Mouse (Mus musculus): ENCODE data around the gene Actr2. TPM values are rescaled to one million over a fixed set of nuclear protein-coding genes. Genes with fewer than 3 reads are reported as not detected.

The Actr2 gene
- polyA plus RNA-seq, 1 experiment from 2014 or later = 74.3 TPM

DNA sequence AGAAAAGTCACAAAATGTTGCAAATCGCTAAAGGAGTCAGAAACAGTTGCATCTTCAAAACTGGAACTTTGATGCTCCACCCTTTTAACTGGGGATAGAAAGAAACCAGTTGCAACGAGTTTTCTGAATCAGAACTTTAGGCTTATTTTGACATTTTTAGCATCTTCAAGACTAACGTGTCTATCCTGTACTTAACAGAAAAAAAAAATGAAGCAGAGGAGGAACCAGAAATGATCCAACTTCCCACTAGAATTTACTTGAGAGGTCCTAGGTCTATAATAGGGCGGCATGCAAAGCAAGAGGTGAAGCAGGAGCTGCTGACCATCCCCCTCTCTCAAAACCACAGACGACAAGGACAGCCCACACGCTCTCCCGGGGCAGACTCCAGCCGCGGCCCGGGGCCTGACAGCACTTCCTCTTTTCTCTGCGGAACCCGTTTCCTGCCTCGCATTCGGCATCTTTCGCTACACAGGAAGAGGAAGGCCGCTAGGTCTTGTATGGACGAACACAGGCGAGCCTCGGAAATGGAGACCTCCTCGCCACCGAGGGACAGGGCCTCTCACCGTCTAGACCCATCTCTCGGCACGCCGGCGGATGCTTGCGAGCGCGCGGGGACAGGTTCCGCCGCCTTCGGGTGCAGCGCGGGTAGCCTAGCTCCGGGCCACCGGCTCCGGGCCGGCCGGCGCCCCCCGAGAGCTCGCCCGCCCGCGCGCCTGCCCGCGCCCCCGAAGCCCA is 540 bp downstream of the Actr2 start:
- no peaks in the 10 kb centered on the region for H3K27me3 ChIP-seq (ENCODE audit: control insufficient read depth, insufficient read depth, low read length)
- no peaks in the 10 kb centered on the region for H3K36me3 ChIP-seq (replicated peaks; ENCODE audit: control insufficient read depth, insufficient read depth, low read depth, low read length)
- H3K27ac ChIP-seq (replicated peaks; ENCODE audit: low read depth, low read length) = peak overlapping the region; percentile 78
- 2% methylated on average over 40 of the region's 50 CpGs for WGBS
- H3K9ac ChIP-seq (replicated peaks; ENCODE audit: low read length) = peak overlapping the region; percentile 86
- DNase-seq (ENCODE audit: low spot score) (peak; percentile 83), ATAC-seq (replicated peaks; ENCODE audit: insufficient number of reproducible peaks, low FRiP score, low TSS enrichment, low read depth) (peak; percentile 75; the same call in 1 of the 2 replicates)
- peak overlapping the region; percentile 22 for H3K4me2 ChIP-seq (ENCODE audit: low read depth, low read length)
- H3K4me1 ChIP-seq (ENCODE audit: control insufficient read depth, insufficient read depth, low read length) = no peaks in the 10 kb centered on the region
- peak overlapping the region; percentile 74 for H3K4me3 ChIP-seq (ENCODE audit: low read depth, low read length)
- H3K9me3 ChIP-seq (replicated peaks; ENCODE audit: control insufficient read depth, low read length) = no peaks in the 10 kb centered on the region

GRCm38 (mm10) chr11:20108151-20108550 is 4.6 kb downstream of the Actr2 start:
- no peak overlapping the region for H3K4me3 ChIP-seq (ENCODE audit: low read depth, low read length)
- H3K9ac ChIP-seq (replicated peaks; ENCODE audit: low read length) = no peak overlapping the region
- WGBS = 95% methylated on average over 7 of the region's 7 CpGs
- H3K4me2 ChIP-seq (ENCODE audit: low read depth, low read length) = no peak overlapping the region
- H3K36me3 ChIP-seq (replicated peaks; ENCODE audit: control insufficient read depth, insufficient read depth, low read depth, low read length) = no peaks in the 10 kb centered on the region
- H3K9me3 ChIP-seq (replicated peaks; ENCODE audit: control insufficient read depth, low read length) = no peaks in the 10 kb centered on the region
- ATAC-seq (replicated peaks; ENCODE audit: insufficient number of reproducible peaks, low FRiP score, low TSS enrichment, low read depth) (no peak), DNase-seq (ENCODE audit: low spot score) (no peak)
- no peak overlapping the region for H3K27ac ChIP-seq (replicated peaks; ENCODE audit: low read depth, low read length)
- H3K27me3 ChIP-seq (ENCODE audit: control insufficient read depth, insufficient read depth, low read length) = no peaks in the 10 kb centered on the region
- no peaks in the 10 kb centered on the region for H3K4me1 ChIP-seq (ENCODE audit: control insufficient read depth, insufficient read depth, low read length)

- ATAC-seq (replicated peaks; ENCODE audit: insufficient number of reproducible peaks, low FRiP score, low TSS enrichment, low read depth) = no peak
- Histone ChIP-seq H3K9ac (replicated peaks; ENCODE audit: low read length) (no peak overlapping the region), H3K27ac (replicated peaks; ENCODE audit: low read depth, low read length) (no peak overlapping the region), H3K27me3 (ENCODE audit: control insufficient read depth, insufficient read depth, low read length) (no peaks in the 10 kb centered on the region), H3K4me2 (ENCODE audit: low read depth, low read length) (no peak overlapping the region), H3K4me3 (ENCODE audit: low read depth, low read length) (no peak overlapping the region), H3K4me1 (ENCODE audit: control insufficient read depth, insufficient read depth, low read length) (no peaks in the 10 kb centered on the region), H3K36me3 (replicated peaks; ENCODE audit: control insufficient read depth, insufficient read depth, low read depth, low read length) (no peaks in the 10 kb centered on the region), H3K9me3 (replicated peaks; ENCODE audit: control insufficient read depth, low read length) (no peaks in the 10 kb centered on the region)
- WGBS = 92% methylated on average over 4 of the region's 4 CpGs
- DNase-seq (ENCODE audit: low spot score) = no peak
Observed at GRCm38 (mm10) chr11:20107683-20108082, 5.0 kb downstream of the Actr2 start.

DNA sequence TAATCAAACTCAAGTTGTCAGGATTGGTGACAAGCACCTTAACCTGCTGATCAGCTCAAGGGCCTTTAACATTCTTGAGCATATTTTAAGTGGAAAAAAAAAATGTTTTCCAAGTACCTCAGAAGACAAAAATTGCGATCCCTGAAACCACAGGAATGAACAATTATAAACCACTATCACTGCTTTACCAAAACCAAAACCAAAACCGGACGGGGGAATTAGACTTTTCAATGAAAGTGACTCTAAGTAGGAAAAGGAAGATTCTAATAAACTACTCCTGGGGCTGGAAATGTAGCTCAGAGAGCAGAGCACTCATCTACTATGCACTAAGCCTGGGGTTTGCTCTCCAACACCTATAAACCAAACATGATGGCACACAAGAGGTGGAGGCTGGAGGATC is 5.8 kb downstream of the Actr2 start:
- 92% methylated on average over 3 of the region's 3 CpGs for WGBS
- no peak for ATAC-seq (replicated peaks; ENCODE audit: insufficient number of reproducible peaks, low FRiP score, low TSS enrichment, low read depth)

DNA sequence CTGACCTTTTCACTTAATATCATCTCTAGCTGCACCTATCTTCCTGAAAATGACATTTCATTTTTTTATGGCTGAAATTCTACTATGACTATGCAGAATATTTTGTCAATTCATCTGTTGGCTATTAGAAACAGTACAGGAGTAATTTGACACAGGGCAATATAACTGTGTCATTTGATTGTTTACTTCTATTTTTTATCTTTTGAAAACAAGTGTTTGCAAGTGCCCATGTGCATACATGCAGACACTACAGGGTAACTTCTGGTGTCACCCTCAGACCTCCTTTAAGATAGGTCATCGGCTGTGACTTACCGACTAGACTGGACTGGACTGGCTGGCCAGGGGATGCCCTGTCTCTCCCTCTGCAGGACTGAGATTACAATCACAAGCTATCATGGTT is 8.8 kb downstream of the Actr2 start:
- ATAC-seq (replicated peaks; ENCODE audit: insufficient number of reproducible peaks, low FRiP score, low TSS enrichment, low read depth) = no peak
- Histone ChIP-seq H3K9ac (replicated peaks; ENCODE audit: low read length) (no peak overlapping the region), H3K4me3 (ENCODE audit: low read depth, low read length) (no peak overlapping the region), H3K9me3 (replicated peaks; ENCODE audit: control insufficient read depth, low read length) (no peaks in the 10 kb centered on the region), H3K4me2 (ENCODE audit: low read depth, low read length) (no peak overlapping the region), H3K27me3 (ENCODE audit: control insufficient read depth, insufficient read depth, low read length) (no peaks in the 10 kb centered on the region), H3K36me3 (replicated peaks; ENCODE audit: control insufficient read depth, insufficient read depth, low read depth, low read length) (no peaks in the 10 kb centered on the region), H3K27ac (replicated peaks; ENCODE audit: low read depth, low read length) (no peak overlapping the region), H3K4me1 (ENCODE audit: control insufficient read depth, insufficient read depth, low read length) (no peaks in the 10 kb centered on the region)
- 91% methylated on average over 2 of the region's 2 CpGs for WGBS
- DNase-seq (ENCODE audit: low spot score) = no peak

More for the DNA sequence above, 5.8 kb downstream of the Actr2 start:
- no peaks in the 10 kb centered on the region for H3K27me3 ChIP-seq (ENCODE audit: control insufficient read depth, insufficient read depth, low read length)
- H3K9me3 ChIP-seq (replicated peaks; ENCODE audit: control insufficient read depth, low read length) = no peaks in the 10 kb centered on the region
- no peak for DNase-seq (ENCODE audit: low spot score)
- H3K36me3 ChIP-seq (replicated peaks; ENCODE audit: control insufficient read depth, insufficient read depth, low read depth, low read length) = no peaks in the 10 kb centered on the region
- H3K4me3 ChIP-seq (ENCODE audit: low read depth, low read length) = no peak overlapping the region
- H3K9ac ChIP-seq (replicated peaks; ENCODE audit: low read length) = no peak overlapping the region
- no peak overlapping the region for H3K4me2 ChIP-seq (ENCODE audit: low read depth, low read length)
- no peaks in the 10 kb centered on the region for H3K4me1 ChIP-seq (ENCODE audit: control insufficient read depth, insufficient read depth, low read length)
- no peak overlapping the region for H3K27ac ChIP-seq (replicated peaks; ENCODE audit: low read depth, low read length)

DNA sequence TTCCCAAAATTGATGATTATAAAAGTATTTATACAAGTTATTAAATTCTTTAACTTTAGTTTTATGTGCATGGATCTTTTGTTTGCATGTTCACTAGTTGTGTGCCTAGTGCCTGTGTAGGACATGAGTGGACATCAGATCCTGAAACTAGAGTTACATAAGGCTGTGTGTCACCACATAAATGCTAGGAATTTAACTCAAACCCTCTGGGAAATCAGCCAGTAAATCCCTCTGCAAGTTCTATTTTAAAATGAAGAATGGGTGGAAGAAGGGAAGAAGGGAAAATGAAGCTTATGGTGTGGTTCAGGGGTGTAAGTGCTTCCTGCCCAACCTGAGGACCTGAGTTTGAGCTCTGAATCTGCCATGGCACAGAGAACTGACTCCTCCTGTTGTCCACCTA is 26.4 kb downstream of the Actr2 start:
- H3K9me3 ChIP-seq (replicated peaks; ENCODE audit: control insufficient read depth, low read length) = no peaks in the 10 kb centered on the region
- no peak overlapping the region for H3K27ac ChIP-seq (replicated peaks; ENCODE audit: low read depth, low read length)
- ATAC-seq (replicated peaks; ENCODE audit: insufficient number of reproducible peaks, low FRiP score, low TSS enrichment, low read depth) = no peak
- H3K27me3 ChIP-seq (ENCODE audit: control insufficient read depth, insufficient read depth, low read length) = no peaks in the 10 kb centered on the region
- no peaks in the 10 kb centered on the region for H3K4me1 ChIP-seq (ENCODE audit: control insufficient read depth, insufficient read depth, low read length)
- no peak overlapping the region for H3K4me3 ChIP-seq (ENCODE audit: low read depth, low read length)
- DNase-seq (ENCODE audit: low spot score) = no peak
- H3K9ac ChIP-seq (replicated peaks; ENCODE audit: low read length) = no peak overlapping the region
- peaks cover under 1% of the 10 kb centered on the region for H3K36me3 ChIP-seq (replicated peaks; ENCODE audit: control insufficient read depth, insufficient read depth, low read depth, low read length)
- no peak overlapping the region for H3K4me2 ChIP-seq (ENCODE audit: low read depth, low read length)

- Histone ChIP-seq H3K4me1 (ENCODE audit: control insufficient read depth, insufficient read depth, low read length) (no peaks in the 10 kb centered on the region), H3K9me3 (replicated peaks; ENCODE audit: control insufficient read depth, low read length) (no peaks in the 10 kb centered on the region), H3K27me3 (ENCODE audit: control insufficient read depth, insufficient read depth, low read length) (no peaks in the 10 kb centered on the region), H3K4me3 (ENCODE audit: low read depth, low read length) (no peak overlapping the region), H3K36me3 (replicated peaks; ENCODE audit: control insufficient read depth, insufficient read depth, low read depth, low read length) (peaks cover 3% of the 10 kb centered on the region), H3K9ac (replicated peaks; ENCODE audit: low read length) (no peak overlapping the region), H3K4me2 (ENCODE audit: low read depth, low read length) (no peak overlapping the region), H3K27ac (replicated peaks; ENCODE audit: low read depth, low read length) (no peak overlapping the region)
- ATAC-seq (replicated peaks; ENCODE audit: insufficient number of reproducible peaks, low FRiP score, low TSS enrichment, low read depth) (no peak), DNase-seq (ENCODE audit: low spot score) (no peak)
- 95% methylated on average over 2 of the region's 2 CpGs for WGBS
Observed at GRCm38 (mm10) chr11:20085635-20086034, 27.1 kb downstream of the Actr2 start.

- H3K4me2 ChIP-seq (ENCODE audit: low read depth, low read length) = no peak overlapping the region
- H3K36me3 ChIP-seq (replicated peaks; ENCODE audit: control insufficient read depth, insufficient read depth, low read depth, low read length) = peaks cover 5% of the 10 kb centered on the region
- H3K9ac ChIP-seq (replicated peaks; ENCODE audit: low read length) = no peak overlapping the region
- no peak overlapping the region for H3K4me3 ChIP-seq (ENCODE audit: low read depth, low read length)
- DNase-seq (ENCODE audit: low spot score) (no peak), ATAC-seq (replicated peaks; ENCODE audit: insufficient number of reproducible peaks, low FRiP score, low TSS enrichment, low read depth) (no peak)
- no peaks in the 10 kb centered on the region for H3K4me1 ChIP-seq (ENCODE audit: control insufficient read depth, insufficient read depth, low read length)
- no peaks in the 10 kb centered on the region for H3K9me3 ChIP-seq (replicated peaks; ENCODE audit: control insufficient read depth, low read length)
- 86% methylated on average over 1 of the region's 1 CpGs for WGBS
- H3K27me3 ChIP-seq (ENCODE audit: control insufficient read depth, insufficient read depth, low read length) = no peaks in the 10 kb centered on the region
- H3K27ac ChIP-seq (replicated peaks; ENCODE audit: low read depth, low read length) = no peak overlapping the region
Observed at GRCm38 (mm10) chr11:20075415-20075814, 37.3 kb downstream of the Actr2 start.

Measured in embryonic facial prominence, embryonic 11.5 days (tissue).